Mouse (Mus musculus): ENCODE results near the gene Ski. TPM values are rescaled to one million over a fixed set of nuclear protein-coding genes. Genes with fewer than 3 reads are reported as not detected.
A peak's percentile ranks its signal among the peaks of the same experiment; 100 is the strongest.

Ski gene
- polyA plus RNA-seq, 1 experiment from 2014 or later: 11.9 TPM

DNA sequence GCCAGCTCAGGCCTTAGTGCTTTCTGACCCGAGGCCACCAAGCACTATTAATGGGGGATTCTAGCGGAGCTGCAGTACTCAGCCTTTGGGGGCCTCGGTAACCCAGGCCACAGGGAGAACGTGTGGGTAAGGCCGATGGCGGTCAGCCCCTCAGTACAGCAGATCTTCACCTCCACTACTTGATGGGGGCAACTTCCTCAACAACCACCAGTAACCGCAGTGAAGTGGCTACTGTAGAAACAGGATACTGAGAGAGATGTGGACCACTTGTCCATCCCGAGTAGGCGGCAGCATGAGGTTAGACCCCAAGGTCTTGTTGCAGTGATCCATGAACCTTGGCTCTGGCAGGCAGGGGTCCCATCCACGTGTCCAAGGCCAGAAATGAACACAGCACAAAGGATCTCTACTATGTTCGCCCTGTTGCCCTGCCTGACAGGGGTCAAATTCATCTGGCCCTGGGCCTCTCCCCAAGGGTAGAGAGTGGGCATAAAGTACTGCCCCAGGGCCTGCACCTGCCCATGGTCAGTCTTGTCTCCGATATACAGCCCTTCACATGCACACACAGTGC is 71.1 kb downstream of the Ski start:
- WGBS: 52% methylated on average over 12 of the region's 12 CpGs
- Histone ChIP-seq H3K4me1 (replicated peaks) (peaks cover 23% of the 10 kb centered on the region), H3K9ac (peak overlapping the region; percentile 55), H3K4me2 (peak overlapping the region; percentile 89), H3K4me3 (peak overlapping the region; percentile 43), H3K27me3 (no peaks in the 10 kb centered on the region), H3K36me3 (peaks cover 8% of the 10 kb centered on the region), H3K9me3 (no peaks in the 10 kb centered on the region), H3K27ac (replicated peaks) (no peak overlapping the region; the same call in 1 of the 2 replicates)
- ATAC-seq (ENCODE audit: low FRiP score, low read depth): no peak

DNA sequence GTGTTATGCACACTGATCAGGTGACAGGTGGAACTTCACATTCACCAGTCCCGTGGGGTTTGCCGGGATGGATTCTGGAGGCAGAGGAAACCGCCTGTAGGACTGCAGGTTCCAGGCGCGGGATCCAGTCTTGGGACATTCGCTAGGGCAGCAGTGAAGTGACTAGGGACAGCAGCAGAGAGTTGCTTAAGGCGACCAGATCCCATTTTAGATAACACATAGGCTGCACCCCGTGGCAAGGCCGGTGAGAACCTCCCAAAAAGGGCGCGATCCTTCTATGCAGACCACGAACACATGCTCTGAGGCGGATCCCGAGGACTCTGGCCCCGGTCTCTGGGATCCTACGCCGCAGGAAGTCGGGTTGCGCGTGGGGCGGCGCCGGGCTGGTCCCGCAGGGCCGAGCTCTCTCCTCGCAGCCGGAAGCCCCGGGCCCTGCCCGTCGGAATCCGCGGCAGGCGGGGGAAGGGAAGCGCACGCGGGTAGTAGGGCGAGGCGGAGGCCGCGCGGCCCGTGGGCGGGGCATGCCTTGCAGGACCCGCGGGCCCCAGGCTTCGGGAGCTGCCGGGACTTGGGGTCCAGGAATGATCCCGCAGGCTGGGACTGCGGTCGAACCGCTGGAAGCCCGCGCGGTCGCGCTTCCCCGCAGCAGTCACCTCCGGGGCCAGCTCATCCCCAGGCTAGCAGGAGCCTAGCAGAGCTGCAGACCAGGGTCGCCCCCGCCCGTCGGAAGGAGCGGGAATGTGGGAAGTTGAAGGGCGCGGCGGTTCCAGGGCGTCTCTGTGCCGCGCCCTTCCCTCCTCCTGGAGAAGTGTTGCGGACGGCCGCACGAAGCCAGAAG is 71.9 kb downstream of the Ski start:
- H3K27me3 ChIP-seq: no peaks in the 10 kb centered on the region
- H3K9ac ChIP-seq: peak overlapping the region; percentile 55
- ATAC-seq (ENCODE audit: low FRiP score, low read depth): peak; percentile 71
- H3K4me1 ChIP-seq (replicated peaks): peaks cover 26% of the 10 kb centered on the region
- 5% methylated on average over 72 of the region's 73 CpGs for WGBS
- H3K4me2 ChIP-seq: peak overlapping the region; percentile 89
- H3K27ac ChIP-seq (replicated peaks): peak overlapping the region; percentile 14; the same call in 1 of the 2 replicates
- peaks cover under 1% of the 10 kb centered on the region for H3K36me3 ChIP-seq
- no peaks in the 10 kb centered on the region for H3K9me3 ChIP-seq
- H3K4me3 ChIP-seq: peak overlapping the region; percentile 43

DNA sequence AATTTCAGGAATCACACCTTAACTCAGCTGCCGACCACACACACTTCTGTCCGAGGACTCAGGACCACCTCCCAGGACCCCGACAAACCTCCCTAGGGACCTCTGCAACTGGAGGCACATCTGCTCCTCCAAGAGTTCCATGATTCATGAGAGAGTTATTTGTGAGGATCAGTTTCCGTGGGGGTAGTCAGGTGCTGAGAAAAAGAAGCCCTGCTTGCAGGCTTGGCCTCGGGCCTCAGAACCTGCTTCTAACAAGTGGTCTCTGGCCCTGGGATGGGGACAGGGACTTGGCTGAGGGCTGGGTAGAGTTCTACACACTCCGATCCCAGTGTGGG is 72.5 kb downstream of the Ski start:
- Histone ChIP-seq H3K9me3 (no peaks in the 10 kb centered on the region), H3K27me3 (no peaks in the 10 kb centered on the region), H3K4me2 (peak overlapping the region; percentile 89), H3K27ac (replicated peaks) (0 out of 2 replicates have a peak overlapping the region, but pooled peaks have one; percentile 14), H3K4me3 (peak overlapping the region; percentile 43; the same call in 1 of the 2 replicates), H3K9ac (no peak overlapping the region; the same call in 1 of the 2 replicates), H3K36me3 (no peaks in the 10 kb centered on the region), H3K4me1 (replicated peaks) (peaks cover 29% of the 10 kb centered on the region)
- no peak for ATAC-seq (ENCODE audit: low FRiP score, low read depth)
- WGBS: 74% methylated on average over 6 of the region's 6 CpGs

DNA sequence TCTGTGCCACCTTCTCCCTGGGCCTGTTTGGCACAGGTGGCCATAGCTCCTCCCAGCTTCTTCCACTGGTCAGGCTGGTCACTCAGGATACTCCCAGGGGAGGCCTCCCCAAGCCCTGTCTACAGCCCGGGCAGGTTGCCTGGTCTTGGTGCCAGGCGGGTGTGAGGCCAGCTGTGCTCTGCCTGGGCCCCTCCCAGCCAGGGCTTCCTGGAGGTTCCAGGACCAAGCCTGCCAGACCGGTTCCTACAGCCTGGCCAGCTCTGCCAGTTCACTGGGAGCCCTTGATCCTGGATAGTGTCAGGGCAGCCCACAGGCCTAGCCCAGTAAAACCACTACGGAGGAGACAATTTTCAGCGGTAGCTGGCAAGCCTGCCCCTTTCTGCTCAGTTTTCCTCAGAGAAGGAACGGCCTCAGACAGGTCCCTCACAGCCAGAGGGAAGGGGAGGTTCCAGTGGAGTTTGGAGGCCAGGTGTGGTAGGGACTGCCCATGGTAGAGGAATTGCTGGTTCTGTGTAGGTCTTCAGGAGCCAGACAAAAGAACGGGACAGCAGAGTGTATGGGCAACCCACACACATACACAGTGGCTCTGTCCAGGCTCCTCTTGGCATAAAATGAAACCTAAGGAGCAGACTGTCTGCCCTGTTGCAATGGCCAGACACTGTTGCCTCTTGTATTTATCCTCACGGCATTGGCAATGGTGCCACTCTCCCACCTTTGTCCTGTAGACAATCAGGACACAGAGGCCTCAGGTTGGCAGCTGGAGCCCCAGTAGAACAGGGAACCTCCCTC is 73.3 kb downstream of the Ski start:
- Histone ChIP-seq H3K4me2 (no peak overlapping the region), H3K27ac (replicated peaks) (no peak overlapping the region), H3K9ac (no peak overlapping the region), H3K4me3 (no peak overlapping the region), H3K4me1 (replicated peaks) (peaks cover 37% of the 10 kb centered on the region), H3K9me3 (no peaks in the 10 kb centered on the region), H3K36me3 (no peaks in the 10 kb centered on the region), H3K27me3 (no peaks in the 10 kb centered on the region)
- no peak for ATAC-seq (ENCODE audit: low FRiP score, low read depth)
- WGBS: 74% methylated on average over 8 of the region's 8 CpGs

DNA sequence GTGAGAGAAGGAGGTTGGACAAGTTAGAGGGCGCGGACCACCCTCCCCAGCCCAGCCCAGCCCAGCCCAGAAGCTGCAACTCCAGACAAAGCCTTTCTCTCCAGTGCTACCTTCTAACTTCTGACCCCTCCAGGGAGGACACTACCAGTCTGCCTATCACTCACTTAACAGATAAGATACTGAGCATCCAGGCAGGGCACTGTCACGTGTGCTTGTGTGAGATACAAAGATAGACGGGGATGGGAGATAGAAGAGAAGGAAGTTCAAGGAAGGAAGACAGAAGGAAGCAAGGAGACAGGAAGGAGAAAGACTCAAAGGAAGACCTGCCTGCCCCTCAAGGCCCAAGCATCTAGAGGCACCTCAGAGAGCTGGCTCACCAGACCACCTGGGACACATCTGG is 73.9 kb downstream of the Ski start:
- 88% methylated on average over 4 of the region's 4 CpGs for WGBS

DNA sequence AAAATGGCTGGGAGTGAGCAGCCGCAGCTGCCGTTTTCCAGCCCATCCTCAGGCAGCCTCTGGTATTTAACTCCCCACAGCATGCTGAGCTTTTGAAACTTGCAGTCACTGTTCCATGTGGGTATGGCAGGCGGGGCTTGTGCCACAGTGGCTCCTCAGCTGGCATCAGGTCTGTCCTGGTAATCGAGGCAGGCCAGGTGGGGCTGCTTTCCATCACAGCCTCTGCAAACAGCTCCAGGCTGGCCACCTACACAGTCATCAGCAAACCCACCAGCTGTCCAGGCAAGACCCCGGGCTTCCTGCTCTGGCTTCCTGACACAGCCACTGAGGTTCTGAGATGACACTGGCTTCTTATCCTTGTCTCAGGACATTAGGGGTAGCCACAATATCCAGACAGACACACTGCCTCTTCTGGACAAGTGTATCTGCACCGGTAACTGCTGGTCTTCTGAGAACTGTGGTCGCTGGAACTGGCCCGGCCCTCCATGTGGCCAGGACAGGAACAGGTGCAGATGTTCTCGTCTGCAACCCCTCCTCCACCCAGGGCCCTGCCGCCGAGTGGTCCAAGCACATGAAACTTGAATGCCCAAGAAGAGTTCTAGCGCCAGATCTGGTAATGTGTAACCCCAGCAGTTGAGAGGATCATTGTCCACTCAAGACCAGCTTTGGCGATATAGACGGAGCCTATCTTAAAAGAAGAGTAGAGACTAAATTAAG is 76.1 kb downstream of the Ski start:
- H3K27ac ChIP-seq (replicated peaks): no peak overlapping the region
- WGBS: 61% methylated on average over 14 of the region's 14 CpGs
- no peaks in the 10 kb centered on the region for H3K9me3 ChIP-seq
- no peak overlapping the region for H3K4me2 ChIP-seq
- no peak overlapping the region for H3K4me3 ChIP-seq
- no peak for ATAC-seq (ENCODE audit: low FRiP score, low read depth)
- no peaks in the 10 kb centered on the region for H3K36me3 ChIP-seq
- H3K9ac ChIP-seq: no peak overlapping the region
- H3K4me1 ChIP-seq (replicated peaks): peaks cover 40% of the 10 kb centered on the region
- H3K27me3 ChIP-seq: no peaks in the 10 kb centered on the region

More for the DNA sequence above, 73.9 kb downstream of the Ski start:
- H3K4me3 ChIP-seq: no peak overlapping the region
- H3K36me3 ChIP-seq: no peaks in the 10 kb centered on the region
- H3K27ac ChIP-seq (replicated peaks): no peak overlapping the region
- H3K4me2 ChIP-seq: no peak overlapping the region
- no peaks in the 10 kb centered on the region for H3K27me3 ChIP-seq
- H3K9ac ChIP-seq: no peak overlapping the region
- no peaks in the 10 kb centered on the region for H3K9me3 ChIP-seq
- H3K4me1 ChIP-seq (replicated peaks): peaks cover 44% of the 10 kb centered on the region
- no peak for ATAC-seq (ENCODE audit: low FRiP score, low read depth)

DNA sequence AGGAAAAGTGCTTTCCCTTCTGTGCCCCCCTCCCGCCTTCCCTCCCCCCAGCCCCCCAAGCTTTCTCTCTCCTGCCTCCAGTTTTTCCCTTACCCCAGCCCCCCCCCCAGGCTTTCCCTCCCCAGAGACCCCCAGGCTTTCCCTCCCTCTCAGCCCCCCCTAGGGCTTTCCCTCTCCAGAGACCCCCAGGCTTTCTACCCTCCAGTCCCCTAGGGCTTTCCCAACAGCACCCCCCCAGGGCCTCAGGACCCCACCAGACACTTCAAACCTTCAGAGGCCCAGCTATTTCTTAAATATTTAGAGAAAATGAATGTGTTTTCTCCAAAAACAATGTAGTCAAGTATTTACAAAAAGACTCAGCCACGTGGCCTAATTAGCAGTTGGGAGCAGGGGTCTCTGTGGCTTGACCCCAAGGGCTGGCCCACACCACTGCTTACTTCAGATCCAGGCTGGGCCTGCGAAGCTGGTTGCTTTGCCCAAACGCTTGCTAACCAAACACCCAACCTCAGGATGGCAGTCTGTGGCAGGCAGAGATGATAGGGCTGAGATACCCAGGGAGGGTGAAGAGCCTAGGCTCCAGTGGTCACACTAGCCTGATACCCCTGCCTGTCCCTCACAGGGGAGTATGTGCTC is 77.7 kb downstream of the Ski start:
- Histone ChIP-seq H3K4me3 (no peak overlapping the region), H3K27me3 (no peaks in the 10 kb centered on the region), H3K4me2 (no peak overlapping the region), H3K36me3 (no peaks in the 10 kb centered on the region), H3K9me3 (no peaks in the 10 kb centered on the region), H3K27ac (replicated peaks) (peak overlapping the region; percentile 79), H3K4me1 (replicated peaks) (peaks cover 38% of the 10 kb centered on the region), H3K9ac (no peak overlapping the region)
- no peak for ATAC-seq (ENCODE audit: low FRiP score, low read depth)
- WGBS: 30% methylated on average over 4 of the region's 4 CpGs

DNA sequence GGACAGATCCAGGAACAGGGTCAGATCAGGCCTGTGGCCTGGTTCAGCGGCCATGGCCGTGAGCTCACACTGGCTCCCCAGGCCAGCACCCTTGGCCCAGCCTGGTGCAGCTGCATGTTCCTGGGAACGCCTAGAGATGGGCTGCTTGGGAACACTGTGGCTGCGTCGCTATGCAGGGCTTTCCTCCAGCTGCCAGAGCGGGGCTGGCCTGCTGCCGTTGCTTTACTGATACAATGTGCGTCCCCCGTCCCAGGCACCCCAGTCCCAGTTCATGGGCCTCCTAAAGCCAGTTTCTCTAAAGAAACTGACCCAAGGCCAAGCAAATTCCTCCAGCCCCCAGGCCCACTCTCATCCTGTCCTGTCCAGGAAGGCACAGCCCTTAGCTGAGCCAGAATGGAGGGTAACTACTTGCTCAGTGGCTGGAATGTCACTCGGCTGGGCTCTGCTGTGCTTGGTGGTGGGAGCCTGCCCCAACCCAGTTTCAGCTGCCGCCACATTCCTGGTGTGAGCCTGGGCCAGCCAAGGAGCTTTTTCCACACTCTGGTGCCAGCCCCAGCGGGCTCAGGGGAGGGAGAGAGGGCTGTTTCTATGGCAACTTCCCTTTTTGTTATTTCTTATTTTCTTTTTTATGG is 78.4 kb downstream of the Ski start:
- Histone ChIP-seq H3K27ac (replicated peaks) (peak overlapping the region; percentile 79), H3K9ac (no peak overlapping the region; the same call in 1 of the 2 replicates), H3K27me3 (no peaks in the 10 kb centered on the region), H3K36me3 (no peaks in the 10 kb centered on the region), H3K9me3 (no peaks in the 10 kb centered on the region), H3K4me3 (no peak overlapping the region), H3K4me2 (no peak overlapping the region), H3K4me1 (replicated peaks) (peaks cover 38% of the 10 kb centered on the region)
- peak; percentile 80 for ATAC-seq (ENCODE audit: low FRiP score, low read depth)
- 21% methylated on average over 12 of the region's 12 CpGs for WGBS

DNA sequence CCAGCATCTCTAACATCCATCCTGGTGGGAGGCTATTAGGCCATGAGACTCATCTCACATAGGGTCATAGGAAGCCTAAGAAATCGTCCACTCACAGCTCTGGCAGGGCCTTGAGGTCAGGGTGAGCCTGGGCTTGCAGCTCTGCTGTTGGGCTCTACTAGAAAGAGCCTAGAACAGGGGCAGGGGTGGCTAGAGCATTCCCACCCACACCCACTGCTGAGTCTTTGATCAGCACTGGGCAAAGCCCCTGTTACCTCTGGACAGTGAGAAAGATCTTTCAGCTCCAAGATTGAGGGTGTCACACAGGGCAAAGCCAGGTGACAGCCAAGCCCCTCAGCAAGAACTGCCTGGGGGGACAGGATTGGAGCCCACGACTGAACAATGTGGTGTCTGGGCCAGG is 79.0 kb downstream of the Ski start:
- peaks cover 38% of the 10 kb centered on the region for H3K4me1 ChIP-seq (replicated peaks)
- H3K4me3 ChIP-seq: no peak overlapping the region
- no peak for ATAC-seq (ENCODE audit: low FRiP score, low read depth)
- 46% methylated on average over 2 of the region's 2 CpGs for WGBS
- H3K9ac ChIP-seq: no peak overlapping the region; the same call in 1 of the 2 replicates
- H3K27me3 ChIP-seq: no peaks in the 10 kb centered on the region
- peak overlapping the region; percentile 79 for H3K27ac ChIP-seq (replicated peaks)
- H3K36me3 ChIP-seq: no peaks in the 10 kb centered on the region
- no peak overlapping the region for H3K4me2 ChIP-seq
- H3K9me3 ChIP-seq: no peaks in the 10 kb centered on the region

DNA sequence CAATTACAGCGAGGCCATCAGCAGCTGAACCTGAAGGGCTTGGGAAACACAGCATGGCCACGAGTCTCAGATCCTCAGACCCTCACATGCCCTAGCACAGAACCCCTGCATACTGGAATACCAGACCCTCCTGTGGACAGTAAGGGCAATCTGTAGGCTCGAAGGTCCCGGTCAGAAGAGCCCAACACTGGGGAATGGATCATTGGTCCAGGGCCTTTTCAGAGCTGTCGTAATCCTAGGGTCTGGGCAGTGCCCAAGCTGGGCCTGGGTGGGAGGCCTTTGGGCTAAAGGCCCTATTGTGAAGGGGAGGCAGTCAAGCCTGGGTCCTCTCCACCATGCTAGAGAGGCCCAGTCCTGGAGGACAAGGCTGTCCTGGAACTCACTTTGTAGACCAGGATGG is 79.6 kb downstream of the Ski start:
- no peaks in the 10 kb centered on the region for H3K9me3 ChIP-seq
- H3K4me3 ChIP-seq: no peak overlapping the region
- H3K27me3 ChIP-seq: no peaks in the 10 kb centered on the region
- 0 out of 2 replicates have a peak overlapping the region, but pooled peaks have one; percentile 79 for H3K27ac ChIP-seq (replicated peaks)
- WGBS: 87% methylated on average over 5 of the region's 5 CpGs
- peaks cover 38% of the 10 kb centered on the region for H3K4me1 ChIP-seq (replicated peaks)
- no peak for ATAC-seq (ENCODE audit: low FRiP score, low read depth)
- no peaks in the 10 kb centered on the region for H3K36me3 ChIP-seq
- H3K4me2 ChIP-seq: no peak overlapping the region
- H3K9ac ChIP-seq: no peak overlapping the region

DNA sequence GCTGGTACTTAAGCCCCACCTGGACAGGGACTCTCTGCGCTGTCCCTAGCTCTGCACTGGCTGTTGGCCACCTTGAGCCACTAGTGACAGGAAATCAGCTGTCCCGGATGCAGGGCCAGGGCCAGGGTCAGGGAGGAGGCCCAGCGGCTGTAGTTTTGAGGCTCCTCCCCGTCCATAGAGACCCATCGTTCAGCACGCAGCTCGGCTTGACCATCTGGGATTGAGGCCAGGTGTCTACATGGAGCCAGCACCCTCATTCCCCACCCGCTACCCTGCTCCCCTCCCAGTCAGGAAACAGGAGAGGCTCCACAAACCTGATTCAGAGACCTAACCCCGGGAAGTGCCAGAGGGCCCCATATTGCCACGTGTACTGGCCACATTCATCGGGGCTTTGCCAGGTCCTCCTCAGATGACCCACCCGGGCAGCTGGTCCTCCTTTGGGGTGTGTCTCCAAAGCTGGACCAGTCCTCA is 81.6 kb downstream of the Ski start:
- WGBS: 66% methylated on average over 12 of the region's 12 CpGs
- ATAC-seq (ENCODE audit: low FRiP score, low read depth): no peak

More for the DNA sequence above, 81.6 kb downstream of the Ski start:
- H3K27me3 ChIP-seq: no peaks in the 10 kb centered on the region
- peaks cover 33% of the 10 kb centered on the region for H3K4me1 ChIP-seq (replicated peaks)
- H3K4me2 ChIP-seq: no peak overlapping the region
- no peaks in the 10 kb centered on the region for H3K36me3 ChIP-seq
- H3K27ac ChIP-seq (replicated peaks): no peak overlapping the region
- no peaks in the 10 kb centered on the region for H3K9me3 ChIP-seq
- H3K9ac ChIP-seq: no peak overlapping the region
- no peak overlapping the region for H3K4me3 ChIP-seq

Data from hindbrain, embryonic 15.5 days (tissue).